Mouse (Mus musculus) heart, postnatal 0 days (tissue): Measurements from ENCODE around the gene Ifitm6.

Experiments
- CTCF ChIP-seq: IDR thresholded peaks from 2 replicates; pipeline ENCODE4 v1.5.1; 2016; ENCODE audit warnings: antibody characterized with exemption, control low read depth, low read depth
- EP300 ChIP-seq: IDR thresholded peaks from 2 replicates; pipeline ENCODE4 v1.6.1; 2016; ENCODE audit warnings: antibody characterized with exemption, low read depth

DNA sequence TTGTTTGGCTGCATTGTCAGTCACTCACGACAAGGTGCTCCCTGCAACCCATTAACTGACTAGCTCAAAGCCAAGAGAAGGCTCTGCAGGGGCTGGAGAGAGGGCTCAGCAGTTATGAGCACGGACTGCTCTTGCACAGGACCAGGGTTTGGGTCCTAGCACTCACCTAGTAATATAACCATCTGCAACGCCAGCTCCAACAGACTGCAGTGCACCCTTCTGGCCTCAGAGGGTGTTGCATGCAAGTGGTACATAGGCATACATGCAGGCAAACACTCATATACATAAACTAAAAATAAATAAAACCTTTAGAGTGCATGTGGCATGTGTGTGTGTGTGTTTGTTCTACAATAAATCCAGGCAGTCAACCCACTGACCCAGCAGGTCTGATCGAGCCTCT lies 38.1 kb upstream of the Ifitm6 start:
- TF ChIP-seq CTCF = no peak
- TF ChIP-seq EP300 = no peak
